Mouse (Mus musculus): ENCODE results near the gene Olfr525.

DNA sequence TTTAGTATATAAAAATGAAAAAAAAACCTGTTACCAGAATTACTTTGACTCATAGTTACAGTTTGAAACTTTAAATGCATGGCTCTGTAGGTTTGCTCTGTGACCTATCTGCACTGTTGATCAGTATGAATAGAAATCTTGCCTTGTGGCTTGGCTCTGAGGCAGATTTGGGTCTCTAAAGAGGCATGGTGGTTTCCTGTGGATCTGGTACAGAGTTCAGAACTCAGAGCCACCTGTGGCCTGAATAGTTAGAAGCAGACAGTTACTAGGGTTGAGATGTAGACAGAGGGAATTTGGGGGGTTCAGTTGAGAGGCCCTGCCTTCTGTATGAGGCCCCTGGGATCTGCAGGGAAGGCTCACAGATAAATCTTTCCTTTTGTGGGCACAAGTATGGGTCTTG lies 477 bp downstream of the Olfr525 start:
- no peak for TF ChIP-seq POLR2A (IDR thresholded peaks at IDR 0.05; ENCODE audit: insufficient read depth, low read depth, low read length)
- no peak for TF ChIP-seq CTCF (IDR thresholded peaks at IDR 0.05; ENCODE audit: insufficient read depth, low read depth, low read length)
